Mouse (Mus musculus) WW6 (cell line): ENCODE data around the gene Rab33b.

Experiments used
- DNase-seq: peaks from one replicate; pipeline ENCODE4 v3.0.0-alpha.2; 2013; ENCODE audit warnings: low read depth, low spot score

Gene Rab33b

DNA sequence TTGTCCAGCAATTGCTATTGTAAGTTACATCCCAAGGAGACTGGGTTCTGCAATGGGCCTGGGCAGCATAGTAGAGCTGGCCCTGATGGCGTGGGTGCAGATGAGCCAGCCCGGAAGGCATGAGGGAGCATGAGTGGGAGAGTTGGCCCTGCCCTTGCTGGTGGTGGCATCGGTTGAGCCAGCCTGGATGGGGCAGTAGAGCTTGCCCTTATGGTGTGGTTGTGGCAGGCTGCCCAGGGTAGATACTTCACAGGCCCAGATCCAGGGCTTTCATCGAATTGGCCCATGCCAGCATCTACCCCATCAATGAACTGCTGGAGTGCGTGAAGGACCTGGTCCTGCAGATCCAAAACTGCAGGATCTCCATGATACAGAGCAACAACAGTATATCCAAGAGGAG is 28.3 kb downstream of the Rab33b start:
- no peak for DNase-seq

- no peak for DNase-seq
Measured at GRCm38 (mm10) chr3:51517467-51517866, 33.7 kb downstream of the Rab33b start.

- no peak for DNase-seq
Measured at GRCm38 (mm10) chr3:51517878-51518762, 34.4 kb downstream of the Rab33b start.

GRCm38 (mm10) chr3:51518763-51519121 is 35.0 kb downstream of the Rab33b start:
- DNase-seq: no peak

GRCm38 (mm10) chr3:51521262-51521661 is 37.5 kb downstream of the Rab33b start:
- DNase-seq: no peak

- DNase-seq: no peak
Measured at GRCm38 (mm10) chr3:51525186-51525785, 41.6 kb downstream of the Rab33b start.

- no peak for DNase-seq
Measured at GRCm38 (mm10) chr3:51526891-51527290, 43.2 kb downstream of the Rab33b start.

DNA sequence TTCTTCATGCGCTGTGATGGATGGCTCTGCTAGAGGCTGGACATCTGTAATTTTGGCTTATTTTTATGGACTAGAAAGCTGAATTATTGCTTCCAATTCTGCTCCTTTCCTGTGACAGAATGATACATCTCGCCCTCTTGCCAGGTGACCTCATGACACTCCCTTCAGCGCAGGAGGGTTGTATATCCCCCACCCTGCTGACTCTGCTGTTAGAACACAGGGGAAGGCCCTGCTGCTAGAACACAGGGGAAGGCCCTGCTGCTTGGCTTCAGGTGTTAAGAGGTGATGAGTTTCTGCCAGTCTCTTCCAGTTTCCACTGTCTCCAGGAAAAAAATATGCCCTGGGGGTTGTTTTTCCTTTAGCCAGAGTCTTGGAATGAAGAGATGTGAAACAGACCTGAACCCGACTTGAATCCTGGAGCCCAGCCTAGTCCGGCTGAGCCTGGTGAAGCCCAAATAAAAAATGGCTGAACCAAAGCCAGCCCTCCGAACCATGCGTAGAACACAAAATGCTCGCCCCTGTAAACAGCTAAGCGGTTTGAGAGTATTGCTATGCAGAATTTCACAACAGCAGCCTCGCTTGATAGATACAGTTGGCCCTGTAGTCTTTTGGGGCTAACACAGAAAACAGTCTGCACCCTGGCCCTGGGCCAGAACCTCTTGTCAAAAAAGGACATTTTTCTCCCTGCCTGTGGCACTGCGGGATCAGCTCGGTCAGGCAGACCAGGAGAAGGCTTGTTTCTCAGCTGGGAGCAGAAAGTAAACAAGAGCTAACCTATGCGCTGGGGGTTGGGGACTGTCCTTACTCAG is 48.0 kb downstream of the Rab33b start:
- DNase-seq: no peak

DNA sequence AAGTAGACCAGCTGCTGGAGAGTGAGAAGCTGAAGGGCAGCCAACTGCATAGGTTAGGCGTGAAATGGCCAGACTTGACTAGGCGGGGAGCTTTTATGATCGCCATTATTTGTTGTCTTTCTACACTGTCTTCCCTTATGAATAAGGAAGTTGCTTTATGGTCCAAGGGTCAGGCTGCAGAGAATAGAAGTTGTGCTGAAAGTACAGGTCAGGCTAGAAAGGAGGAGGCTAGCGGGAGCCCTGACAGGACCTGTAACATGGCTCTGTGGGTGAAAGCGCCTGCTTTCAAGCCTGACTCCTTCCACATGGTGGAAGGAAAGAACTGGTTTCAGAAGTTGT is 48.5 kb downstream of the Rab33b start:
- DNase-seq: no peak

DNA sequence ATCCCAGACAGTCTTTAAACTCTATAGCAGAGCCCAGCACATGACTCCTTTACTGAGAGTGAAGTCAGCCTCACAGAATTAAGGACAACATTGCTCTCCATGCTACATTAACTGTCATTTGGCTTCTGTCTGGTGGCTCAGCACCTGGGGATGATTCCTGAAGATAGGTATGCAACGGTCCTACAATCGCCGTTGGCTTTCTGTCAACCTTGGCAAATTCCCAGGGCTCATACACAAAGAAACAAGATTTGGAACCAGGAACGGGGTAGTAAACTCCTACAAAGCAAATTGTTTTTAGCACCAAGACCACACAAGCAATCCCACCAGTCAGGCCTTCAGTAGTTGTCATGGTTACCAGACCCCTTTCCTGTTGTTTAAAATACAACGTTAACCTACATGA is 49.9 kb downstream of the Rab33b start:
- DNase-seq: no peak

DNA sequence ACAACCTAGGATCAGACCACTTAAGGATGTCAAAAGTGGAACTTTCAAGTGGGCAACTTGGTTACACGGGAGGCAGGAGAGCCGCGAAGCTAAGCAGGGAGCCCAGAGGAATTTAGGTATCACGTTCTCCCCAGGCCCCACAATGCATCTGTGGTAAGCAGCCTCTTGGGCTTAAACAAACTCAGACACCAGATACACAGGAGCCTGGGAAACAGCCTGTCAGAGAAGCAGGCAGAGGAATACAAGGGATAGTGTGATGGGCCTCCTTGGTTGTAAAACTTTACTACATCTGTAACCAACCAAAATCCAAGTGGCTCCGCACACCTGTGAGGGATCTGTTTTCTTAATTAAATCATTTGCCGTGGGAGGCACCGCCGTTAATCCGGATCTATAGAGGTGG is 50.3 kb downstream of the Rab33b start:
- no peak for DNase-seq

DNA sequence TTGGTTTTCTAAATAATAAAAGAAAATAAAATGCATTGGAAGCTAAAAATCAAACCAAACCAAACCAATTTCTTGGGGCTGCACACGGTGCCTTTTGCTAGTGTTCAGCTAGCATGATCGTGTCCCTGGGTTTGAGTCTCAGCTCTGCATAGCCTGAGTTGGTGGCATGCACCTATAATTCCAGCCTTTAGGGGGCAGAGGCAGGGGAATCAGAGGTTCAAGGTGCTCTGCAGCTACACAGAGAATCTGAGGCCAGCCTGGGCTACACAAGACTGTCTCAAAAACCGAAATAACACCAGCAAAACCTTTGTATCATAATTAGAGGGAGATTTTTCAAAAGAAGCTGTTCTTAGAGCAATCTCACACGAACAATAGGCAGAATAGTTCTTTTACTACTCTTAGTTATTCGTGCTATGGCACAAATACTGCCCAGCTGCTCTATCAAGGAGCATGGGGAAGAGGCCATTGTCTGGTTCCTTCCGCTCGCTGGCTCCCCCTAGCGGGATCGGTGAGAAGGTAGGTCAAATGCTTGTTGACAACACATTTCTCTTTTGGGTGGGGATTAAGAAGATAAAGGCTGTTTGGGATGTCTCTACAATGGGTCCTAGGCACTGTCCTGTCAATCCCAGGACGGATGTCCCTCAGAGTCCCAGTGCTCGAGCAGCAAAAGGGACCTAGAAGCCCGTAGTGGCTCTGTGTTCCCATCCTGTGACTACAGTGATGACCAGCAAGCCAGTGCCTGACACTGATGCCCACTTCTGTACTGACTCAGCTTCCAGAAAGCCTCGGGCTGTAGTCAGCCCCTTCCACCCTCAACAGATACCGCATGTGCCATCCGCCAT is 56.1 kb downstream of the Rab33b start:
- peak; percentile 74 for DNase-seq

DNA sequence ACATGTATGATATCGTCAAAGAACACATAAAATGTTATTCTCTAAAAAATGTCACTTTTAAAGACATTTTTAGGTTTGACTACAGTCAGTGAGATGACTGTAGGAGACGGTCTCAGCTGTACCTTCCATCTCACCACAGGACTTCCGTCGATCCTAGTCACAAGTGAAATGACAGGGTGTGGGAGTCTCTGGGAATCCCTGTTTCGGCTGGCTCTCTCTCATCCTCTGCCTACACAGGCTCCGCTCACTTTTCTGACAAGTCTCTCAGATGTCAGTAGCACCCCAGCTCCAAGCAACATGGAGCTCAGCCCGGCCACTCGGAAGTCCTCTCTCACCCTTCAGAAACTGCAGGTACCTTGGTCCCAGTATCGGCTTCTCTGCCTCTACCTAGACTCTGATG is 56.9 kb downstream of the Rab33b start:
- DNase-seq: no peak

DNA sequence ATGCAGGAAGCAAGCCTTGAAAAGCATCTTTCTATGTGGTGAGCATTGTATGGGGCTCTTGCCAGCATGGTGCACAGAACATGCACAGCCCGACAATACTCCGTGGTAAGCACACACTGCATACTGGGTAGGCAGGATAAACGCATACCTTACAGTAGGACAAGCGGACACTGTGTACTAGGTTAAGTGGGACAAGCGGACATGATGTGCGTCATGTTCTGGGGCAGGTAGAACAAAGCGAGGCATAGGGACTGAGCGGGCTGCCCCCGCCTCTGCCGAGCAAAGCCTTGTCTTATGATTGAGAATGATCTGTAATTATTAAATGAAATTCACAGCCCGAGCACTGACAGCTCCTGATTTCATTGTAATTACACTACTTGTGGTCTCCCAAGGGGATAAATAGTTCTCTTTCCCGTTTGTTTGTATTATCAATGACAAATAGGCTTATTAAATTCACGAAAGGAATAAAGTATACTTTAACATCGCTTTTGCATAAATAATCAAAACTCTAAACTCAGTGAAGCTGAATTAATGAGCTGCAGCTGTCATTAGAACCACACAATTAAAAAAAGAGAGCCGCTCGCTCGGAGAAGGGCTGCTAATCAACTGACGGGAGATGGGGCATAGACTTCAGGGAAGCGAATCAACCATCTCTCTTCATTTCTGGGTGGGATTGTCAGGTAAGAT is 60.9 kb downstream of the Rab33b start:
- DNase-seq: no peak
